Mouse (Mus musculus): ENCODE data around the gene Krtap11-1. TPM values are rescaled to one million over a fixed set of nuclear protein-coding genes. Genes with fewer than 3 reads are reported as not detected.

The Krtap11-1 gene
- total RNA-seq, 2 experiments from 2014 or later = not detected

Other genes with a start within 250 kb of the Krtap11-1 start
- not detected for gene Krtap21-1, start 167.3 kb downstream of the Krtap11-1 start, total RNA-seq (2021)
- not detected for gene Krtap6-2, start 151.1 kb downstream of the Krtap11-1 start, total RNA-seq (2021)
- gene Krtap8-1, start 83.2 kb downstream of the Krtap11-1 start, total RNA-seq (2021) = not detected
- gene Krtap7-1, start 62.9 kb downstream of the Krtap11-1 start, total RNA-seq (2021) = not detected